Mouse (Mus musculus) limb, embryonic 12.5 days (tissue): ENCODE measurements around the gene Gm13698. TPM values are rescaled to one million over a fixed set of nuclear protein-coding genes. Genes with fewer than 3 reads are reported as not detected.
"Not testable (repeated sequence)": the region's sequence is repeated elsewhere in the genome, so short reads cannot be mapped to it uniquely, and the experiment has no call there.

ENCODE experiments used
- ATAC-seq: fragments of 200-750 bp; cut with Nextera tagmentation; 2 replicates; pipeline ENCODE4 v1.8.0; 2017; ENCODE audit warnings: low read depth, moderate TSS enrichment; ENCODE audit not compliant: insufficient number of reproducible peaks, insufficient read depth, low FRiP score, low TSS enrichment
- H3K27ac ChIP-seq: fragments of 300-500 bp; sonication (generic); 2 replicates; pipeline ENCODE4 v1.5.1; 2016; ENCODE audit warnings: mild to moderate bottlenecking, moderate library complexity
- H3K27me3 ChIP-seq: fragments of 300-500 bp; sonication (generic); 2 replicates; pipeline ENCODE4 v1.6.1; 2016; ENCODE audit warnings: mild to moderate bottlenecking, moderate library complexity
- H3K36me3 ChIP-seq: fragments of 300-500 bp; sonication (generic); 2 replicates; pipeline ENCODE4 v1.6.1; 2016; ENCODE audit warnings: mild to moderate bottlenecking, moderate library complexity
- H3K4me1 ChIP-seq: fragments of 300-500 bp; sonication (generic); replicated peaks from 2 replicates; pipeline ENCODE4 v1.6.1; 2016
- H3K4me2 ChIP-seq: fragments of 300-500 bp; sonication (generic); 2 replicates; pipeline ENCODE4 v1.6.1; 2016; ENCODE audit warnings: mild to moderate bottlenecking, moderate library complexity
- H3K4me3 ChIP-seq: fragments of 300-500 bp; sonication (generic); replicated peaks from 2 replicates; pipeline ENCODE4 v1.5.1; 2016; ENCODE audit warnings: mild to moderate bottlenecking
- H3K9ac ChIP-seq: fragments of 300-500 bp; sonication (generic); replicated peaks from 2 replicates; pipeline ENCODE4 v1.6.1; 2016; ENCODE audit warnings: mild to moderate bottlenecking, moderate library complexity
- H3K9me3 ChIP-seq: fragments of 300-500 bp; sonication (generic); 2 replicates; pipeline ENCODE4 v1.6.1; 2016; ENCODE audit warnings: mild to moderate bottlenecking, moderate library complexity
- WGBS: fragments of 180-500 bp; shearing (Covaris S2); methylation state at CpG from one replicate; pipeline ENCODE4 v1.1.7; 2016; 5-methylcytosine and 5-hydroxymethylcytosine counted together
- polyA plus RNA-seq: library from polyadenylated mRNA; unstranded; fragments of >200 nt; fragmentation: Nextera tagmentation; extraction: Ambion mirVana; gene quantifications from 2 replicates; pipeline ENCODE4 v1.2.1, GENCODE M21; 2016

The Gm13698 gene
- polyA plus RNA-seq, 1 experiment from 2014 or later: not detected

DNA sequence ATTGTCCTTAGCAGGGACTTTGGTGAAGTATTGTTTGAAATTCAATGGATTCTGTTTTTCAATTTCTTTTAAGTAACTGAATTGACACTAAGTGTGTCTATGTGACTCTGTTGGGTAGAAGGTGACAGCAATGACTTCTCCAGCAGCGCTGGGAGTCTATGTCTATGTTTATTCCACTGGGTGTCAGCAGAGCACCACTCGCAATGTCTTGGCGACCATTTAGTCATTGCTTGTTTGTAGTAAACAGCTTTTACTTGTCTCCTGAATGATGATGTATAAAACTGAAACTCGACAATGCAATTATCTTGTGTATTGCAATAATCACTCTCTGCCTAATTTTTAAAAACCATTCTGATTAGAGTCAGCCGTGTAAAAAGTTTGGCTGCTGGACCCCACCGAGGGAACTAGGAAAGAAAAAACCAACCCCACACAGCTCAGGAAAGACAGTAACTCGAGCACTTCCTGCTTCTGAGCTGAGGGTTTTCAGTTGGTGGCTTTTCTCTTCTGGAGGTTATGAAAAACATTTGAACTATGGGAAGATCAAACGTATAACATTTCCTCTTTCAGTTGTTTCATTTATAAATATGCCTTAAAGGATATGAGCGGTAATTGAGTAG, 38.3 kb downstream of the Gm13698 start:
- H3K4me3 ChIP-seq, ATAC-seq, H3K27ac ChIP-seq, H3K9me3 ChIP-seq, H3K27me3 ChIP-seq, H3K4me2 ChIP-seq, H3K36me3 ChIP-seq, H3K9ac ChIP-seq, H3K4me1 ChIP-seq: not testable (repeated sequence)
- 53% methylated on average over 8 of the region's 9 CpGs for WGBS

DNA sequence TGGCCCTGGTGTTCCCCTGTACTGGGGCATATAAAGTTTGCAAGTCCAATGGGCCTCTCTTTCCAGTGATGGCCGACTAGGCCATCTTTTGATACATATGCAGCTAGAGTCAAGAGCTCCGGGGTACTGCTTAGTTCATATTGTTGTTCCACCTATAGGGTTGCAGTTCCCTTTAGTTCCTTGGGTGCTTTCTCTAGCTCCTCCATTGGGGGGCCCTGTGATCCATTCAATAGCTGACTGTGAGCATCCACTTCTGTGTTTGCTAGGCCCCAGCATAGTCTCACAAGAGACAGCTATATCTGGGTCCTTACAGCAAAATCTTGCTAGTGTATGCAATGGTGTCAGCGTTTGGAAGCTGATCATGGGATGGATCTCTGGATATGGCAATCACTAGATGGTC, 39.0 kb downstream of the Gm13698 start:
- H3K36me3 ChIP-seq, H3K9ac ChIP-seq, H3K4me1 ChIP-seq, H3K9me3 ChIP-seq, H3K4me2 ChIP-seq, H3K4me3 ChIP-seq, H3K27me3 ChIP-seq, H3K27ac ChIP-seq, ATAC-seq: not testable (repeated sequence)
- 100% methylated on average over 1 of the region's 3 CpGs for WGBS

Other genes starting within 250 kb of the Gm13698 start
- 74.0 and 78.7 TPM in 2 replicates for gene Itgav, start 231.3 kb upstream of the Gm13698 start, polyA plus RNA-seq
- gene Fam171b, start 143.1 kb upstream of the Gm13698 start, polyA plus RNA-seq: 18.3 TPM in 2 replicates
- gene Zswim2, start 14.5 kb upstream of the Gm13698 start, polyA plus RNA-seq: not detected in 2 replicates
- gene Gm13693, start 5.8 kb downstream of the Gm13698 start, polyA plus RNA-seq: not detected in 2 replicates
- not detected in 2 replicates for gene Gm13695, start 11.6 kb downstream of the Gm13698 start, polyA plus RNA-seq
- gene Gm13696, start 17.4 kb downstream of the Gm13698 start, polyA plus RNA-seq: not detected in 2 replicates
- not detected in 2 replicates for gene Gm13694, start 23.2 kb downstream of the Gm13698 start, polyA plus RNA-seq
- gene Gm13697, start 29.1 kb downstream of the Gm13698 start, polyA plus RNA-seq: not detected in 2 replicates
- not detected in 2 replicates for gene Gm13691, start 34.9 kb downstream of the Gm13698 start, polyA plus RNA-seq